Mouse (Mus musculus): ENCODE data around the gene Sun2.

Gene Sun2

GRCm38 (mm10) chr15:79741921-79742705, at the start of gene Sun2:
Sun2 (minus strand) TSS chr15:79742536.
- peak; percentile 77 for DNase-seq (ENCODE audit: low read depth)

GRCm38 (mm10) chr15:79791502-79791901, 49.2 kb upstream of the Sun2 start:
- peak; percentile 62 for DNase-seq (ENCODE audit: low read depth)

GRCm38 (mm10) chr15:79790905-79791304, 48.6 kb upstream of the Sun2 start:
- no peak for DNase-seq (ENCODE audit: low read depth)

GRCm38 (mm10) chr15:79790111-79790510, 47.8 kb upstream of the Sun2 start:
- no peak for DNase-seq (ENCODE audit: low read depth)

- DNase-seq (ENCODE audit: low read depth) = no peak
These were observed 45.5 kb upstream of the Sun2 start for GRCm38 (mm10) chr15:79787815-79788214.

GRCm38 (mm10) chr15:79785056-79785455, 42.7 kb upstream of the Sun2 start:
- no peak for DNase-seq (ENCODE audit: low read depth)

- DNase-seq (ENCODE audit: low read depth) = no peak
These were observed 35.4 kb upstream of the Sun2 start, which contains the start of gene Dnal4 for GRCm38 (mm10) chr15:79777749-79778148. Dnal4 (minus strand) TSS chr15:79777849.

- no peak for DNase-seq (ENCODE audit: low read depth)
These were observed 33.3 kb upstream of the Sun2 start for GRCm38 (mm10) chr15:79775662-79776061.

GRCm38 (mm10) chr15:79774117-79775027, 32.0 kb upstream of the Sun2 start:
- DNase-seq (ENCODE audit: low read depth) = peak; percentile 95

- no peak for DNase-seq (ENCODE audit: low read depth)
These were observed 28.4 kb upstream of the Sun2 start for GRCm38 (mm10) chr15:79770629-79771240.

GRCm38 (mm10) chr15:79768302-79768701, 26.0 kb upstream of the Sun2 start:
- DNase-seq (ENCODE audit: low read depth) = no peak

- DNase-seq (ENCODE audit: low read depth) = no peak
These were observed 25.1 kb upstream of the Sun2 start for GRCm38 (mm10) chr15:79767327-79767961.

- DNase-seq (ENCODE audit: low read depth) = no peak
These were observed 24.3 kb upstream of the Sun2 start for GRCm38 (mm10) chr15:79766586-79767071.

GRCm38 (mm10) chr15:79766168-79766567, 23.8 kb upstream of the Sun2 start:
- no peak for DNase-seq (ENCODE audit: low read depth)

GRCm38 (mm10) chr15:79765361-79765760, 23.0 kb upstream of the Sun2 start:
- DNase-seq (ENCODE audit: low read depth) = no peak

GRCm38 (mm10) chr15:79764539-79765267, 22.4 kb upstream of the Sun2 start:
- no peak for DNase-seq (ENCODE audit: low read depth)

- no peak for DNase-seq (ENCODE audit: low read depth)
These were observed 21.4 kb upstream of the Sun2 start for GRCm38 (mm10) chr15:79763601-79764246.

- DNase-seq (ENCODE audit: low read depth) = no peak
These were observed 20.7 kb upstream of the Sun2 start for GRCm38 (mm10) chr15:79763001-79763400.

- DNase-seq (ENCODE audit: low read depth) = no peak
These were observed 18.6 kb upstream of the Sun2 start for GRCm38 (mm10) chr15:79760956-79761355.

- no peak for DNase-seq (ENCODE audit: low read depth)
These were observed 14.8 kb upstream of the Sun2 start for GRCm38 (mm10) chr15:79757118-79757517.

Measured in c-Kit-positive CD71-positive TER-119-negative erythroid progenitor cells, embryonic 14.5 days (primary cell).